Mouse (Mus musculus) lung, adult 2 months (tissue): ENCODE measurements around the gene Gstcd. TPM values are rescaled to one million over a fixed set of nuclear protein-coding genes. Genes with fewer than 3 reads are reported as not detected.

Experiments used
- DNase-seq: peaks from one replicate; pipeline ENCODE4 v3.0.0; 2022
- H3K4me1 ChIP-seq: fragments of 200-500 bp; 2 replicates; pipeline ENCODE4 v1.6.1; 2011; ENCODE audit warnings: low read length; ENCODE audit not compliant: control insufficient read depth, insufficient read depth
- H3K4me3 ChIP-seq: fragments of 200-500 bp; replicated peaks from 2 replicates; pipeline ENCODE3; 2011; ENCODE audit warnings: low read depth, mild to moderate bottlenecking, control low read depth, low read length; ENCODE audit errors: extremely low read depth
- CTCF ChIP-seq: fragments of 200-500 bp; IDR thresholded peaks from 2 replicates; pipeline ENCODE4 v1.5.1; 2011; ENCODE audit warnings: mild to moderate bottlenecking, low read length, control low read depth; ENCODE audit not compliant: insufficient read depth
- POLR2A ChIP-seq: fragments of 200-500 bp; IDR thresholded peaks from 2 replicates; pipeline ENCODE4 v1.6.1; 2011; ENCODE audit warnings: low read depth, mild to moderate bottlenecking, control low read depth, low read length, borderline replicate concordance; ENCODE audit errors: extremely low read depth
- WGBS: fragments of 180-500 bp; shearing (Covaris S2); methylation state at CpG from one replicate; pipeline ENCODE4 v1.1.7; 2018; 5-methylcytosine and 5-hydroxymethylcytosine counted together
- polyA plus RNA-seq: library from polyadenylated mRNA; depleted of rRNA; stranded (reverse); fragments of >200 nt; gene quantifications from 2 replicates; pipeline ENCODE4 v1.2.3, GENCODE M21; 2012

The Gstcd gene
- polyA plus RNA-seq, 1 experiment, result 3.1 TPM

GRCm38 (mm10) chr3:133098336-133098735, 6.5 kb upstream of the Gstcd start:
- Histone ChIP-seq H3K4me3 (no peak overlapping the region), H3K4me1 (no peaks in the 10 kb centered on the region; the same call in 1 of the 2 replicates)
- no peak for DNase-seq
- no peak for TF ChIP-seq CTCF
- TF ChIP-seq POLR2A, result no peak
- WGBS, result 88% methylated on average over 4 of the region's 4 CpGs

DNA sequence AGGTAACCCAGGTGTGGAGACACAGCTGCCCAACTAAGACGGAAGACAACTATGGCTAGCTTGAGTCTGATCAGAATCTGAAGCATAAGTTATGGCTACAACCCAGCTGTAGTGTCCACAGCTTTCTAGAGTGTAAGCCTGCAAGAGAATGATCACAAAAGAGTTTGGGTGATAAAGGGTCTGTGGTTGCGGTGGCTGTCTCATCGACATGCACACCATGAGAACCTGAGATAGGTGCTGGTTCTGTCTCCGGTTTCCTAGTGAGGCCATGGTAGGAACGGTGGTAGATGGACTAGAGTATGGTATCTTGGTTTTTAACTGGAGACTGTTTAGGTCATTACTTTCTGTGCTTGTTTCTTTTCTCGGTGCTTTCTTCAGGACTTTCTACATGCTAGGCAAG, 6.1 kb upstream of the Gstcd start:
- Histone ChIP-seq H3K4me1 (no peaks in the 10 kb centered on the region; the same call in none of the 2 replicates), H3K4me3 (no peak overlapping the region)
- TF ChIP-seq CTCF (no peak), POLR2A (no peak)
- DNase-seq, result no peak
- WGBS, result 95% methylated on average over 6 of the region's 6 CpGs

GRCm38 (mm10) chr3:133094305-133094704, 2.5 kb upstream of the Gstcd start:
- TF ChIP-seq CTCF (no peak), POLR2A (no peak)
- Histone ChIP-seq H3K4me1 (peaks cover 2% of the 10 kb centered on the region), H3K4me3 (no peak overlapping the region)
- no peak for DNase-seq
- WGBS, result 49% methylated on average over 1 of the region's 1 CpGs

DNA sequence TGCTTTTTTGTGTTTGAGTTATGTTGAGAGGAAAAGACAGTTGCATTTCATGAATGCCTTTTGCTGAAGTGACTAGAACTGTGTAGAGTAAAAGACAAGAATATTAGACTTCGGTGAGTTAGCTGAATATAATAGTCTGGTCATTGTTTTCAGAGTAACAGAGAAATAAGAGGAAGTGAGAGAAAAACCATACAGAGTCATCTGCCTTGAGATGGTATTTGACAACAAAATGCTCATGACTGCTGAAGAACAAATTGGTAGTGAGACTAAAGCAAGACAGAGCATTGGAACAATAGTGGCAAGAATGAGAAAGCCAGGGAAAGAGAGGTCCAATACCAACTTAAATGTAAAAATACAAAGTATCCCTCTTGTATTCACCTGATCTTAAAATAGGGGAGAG, 1.1 kb upstream of the Gstcd start:
- DNase-seq, result no peak
- WGBS, result 50% methylated on average over 1 of the region's 1 CpGs
- TF ChIP-seq CTCF, result no peak
- TF ChIP-seq POLR2A, result no peak
- Histone ChIP-seq H3K4me3 (no peak overlapping the region), H3K4me1 (peaks cover 2% of the 10 kb centered on the region)

DNA sequence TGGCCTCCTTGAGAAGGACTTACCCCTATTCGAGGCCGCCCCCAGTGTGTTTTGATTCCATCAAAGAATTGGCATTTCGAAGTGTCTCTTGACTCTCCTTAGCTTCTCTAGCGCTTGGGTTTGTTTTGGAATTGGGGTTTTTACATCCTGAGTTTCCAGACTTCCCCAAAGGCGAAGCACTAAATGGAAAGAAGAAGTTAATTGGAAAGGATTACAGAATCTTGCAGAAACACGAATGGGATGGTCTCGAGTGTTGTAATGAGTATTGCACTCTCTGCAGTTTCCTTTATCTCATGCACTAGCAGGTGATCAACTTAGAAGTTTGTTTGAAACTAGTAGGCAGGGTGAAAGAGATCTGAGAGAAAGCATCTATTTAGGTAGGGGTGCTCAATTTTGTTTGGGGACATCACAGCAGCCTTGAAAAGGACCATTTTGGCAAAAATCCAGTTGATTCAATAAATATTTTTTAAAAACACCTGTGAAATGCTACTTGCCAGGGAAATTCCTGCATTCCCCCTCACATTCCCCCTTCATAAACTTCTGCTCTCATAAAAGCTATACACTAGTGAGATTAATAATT, 531 bp upstream of the Gstcd start:
- peaks cover 2% of the 10 kb centered on the region for H3K4me1 ChIP-seq
- 0% methylated on average over 7 of the region's 7 CpGs for WGBS
- peak overlapping the region; percentile 72 for H3K4me3 ChIP-seq
- no peak for DNase-seq
- TF ChIP-seq CTCF (no peak), POLR2A (no peak)

DNA sequence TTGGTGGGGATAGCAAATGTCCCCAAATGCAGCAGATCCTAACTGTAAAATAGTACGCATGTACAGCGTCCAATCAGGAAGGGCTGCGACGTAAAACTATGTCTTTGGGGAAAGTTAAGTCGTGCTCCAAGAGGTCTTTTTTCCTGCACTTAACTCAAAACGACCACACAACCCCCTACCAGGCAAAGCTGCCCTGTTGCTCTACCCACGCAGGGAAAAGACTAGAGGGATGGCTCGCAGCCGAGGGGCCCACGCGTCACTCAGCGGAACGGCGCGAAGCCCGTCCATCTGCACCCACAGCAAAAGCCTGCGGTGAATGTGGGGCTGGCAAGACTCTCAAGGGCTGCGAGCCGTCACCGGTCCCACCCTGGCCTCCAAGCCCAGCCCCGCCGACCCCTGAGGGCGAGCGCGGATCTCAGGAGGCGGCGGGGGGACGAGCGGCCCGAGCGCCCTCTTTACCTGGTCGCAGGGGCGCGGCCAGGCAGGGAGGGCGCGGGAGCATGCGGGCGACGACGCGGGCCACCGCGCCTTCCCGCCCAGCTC, 641 bp downstream of the Gstcd start:
- no peak for DNase-seq
- H3K4me1 ChIP-seq, result peaks cover 2% of the 10 kb centered on the region
- TF ChIP-seq POLR2A (no peak), CTCF (no peak)
- peak overlapping the region; percentile 72 for H3K4me3 ChIP-seq
- under 1% methylated on average over 44 of the region's 44 CpGs for WGBS

DNA sequence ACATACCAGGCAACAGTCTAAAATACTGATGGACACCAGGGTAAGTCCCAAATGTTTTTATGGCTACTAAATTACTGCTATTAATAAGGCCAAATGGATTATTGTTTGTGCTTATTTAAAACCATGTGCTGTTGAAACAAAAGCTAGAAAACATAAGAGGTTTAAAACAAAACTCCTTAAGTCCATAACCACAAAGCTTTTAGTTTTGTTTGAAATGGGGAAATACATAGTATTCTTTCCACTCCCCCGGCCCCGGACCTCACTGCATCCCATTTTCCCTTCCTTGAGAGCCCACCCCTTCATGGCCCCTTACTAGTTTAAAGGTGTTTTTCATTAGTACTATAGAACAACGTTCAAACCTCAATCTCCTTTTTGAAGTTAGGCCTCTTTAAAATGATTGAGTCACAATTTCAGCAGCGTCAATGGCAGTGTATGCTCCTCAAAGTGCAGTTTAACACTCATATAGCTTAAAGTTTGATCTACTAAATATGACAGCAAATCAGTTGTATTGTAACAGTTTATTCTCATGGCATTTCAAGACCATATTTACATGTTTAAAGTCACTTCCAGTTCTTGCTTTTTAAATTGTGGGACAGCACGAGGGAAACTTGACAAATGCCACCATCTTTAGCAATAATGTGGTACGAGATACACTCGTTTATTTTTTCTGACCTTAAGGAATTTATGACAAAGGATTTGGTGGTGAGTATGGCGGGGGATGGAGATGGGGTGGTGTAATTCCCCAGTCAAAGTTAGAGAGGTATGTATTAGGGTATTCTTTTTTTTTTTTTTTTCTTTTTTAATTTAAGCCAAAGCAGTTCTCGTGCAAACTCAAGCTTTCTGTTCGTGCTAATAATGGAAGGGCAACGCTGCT, 1.3 kb downstream of the Gstcd start:
- DNase-seq, result no peak
- Histone ChIP-seq H3K4me1 (peaks cover 2% of the 10 kb centered on the region), H3K4me3 (peak overlapping the region; percentile 72)
- TF ChIP-seq POLR2A (no peak), CTCF (no peak)
- 6% methylated on average over 11 of the region's 11 CpGs for WGBS

- 46% methylated on average over 3 of the region's 3 CpGs for WGBS
- TF ChIP-seq POLR2A, result no peak
- peak; percentile 31; the same call in 1 of the 2 replicates for TF ChIP-seq CTCF
- no peak for DNase-seq
- Histone ChIP-seq H3K4me1 (no peaks in the 10 kb centered on the region; the same call in 1 of the 2 replicates), H3K4me3 (no peak overlapping the region)
Observed at GRCm38 (mm10) chr3:133085858-133086257, 6.0 kb downstream of the Gstcd start.

- WGBS, result 77% methylated on average over 5 of the region's 5 CpGs
- H3K4me3 ChIP-seq, result no peak overlapping the region
- TF ChIP-seq CTCF (no peak), POLR2A (no peak)
- DNase-seq, result no peak
- H3K4me1 ChIP-seq, result no peaks in the 10 kb centered on the region
Observed at GRCm38 (mm10) chr3:133082736-133083135, 9.1 kb downstream of the Gstcd start.
